Mouse (Mus musculus): ENCODE results near the gene Rec8.

GRCm38 (mm10) chr14:55584303-55584701 lies 33.5 kb upstream of the Rec8 start:
- TF ChIP-seq CTCF (IDR thresholded peaks at IDR 0.05), result no peak
- TF ChIP-seq EP300 (IDR thresholded peaks at IDR 0.05), result no peak

Data from lung, postnatal 0 days (tissue).